Mouse (Mus musculus): ENCODE results near the gene Nup214. TPM values are rescaled to one million over a fixed set of nuclear protein-coding genes. Genes with fewer than 3 reads are reported as not detected.

Gene Nup214
- polyA plus RNA-seq, 1 experiment from 2014 or later, result 71.9 TPM

DNA sequence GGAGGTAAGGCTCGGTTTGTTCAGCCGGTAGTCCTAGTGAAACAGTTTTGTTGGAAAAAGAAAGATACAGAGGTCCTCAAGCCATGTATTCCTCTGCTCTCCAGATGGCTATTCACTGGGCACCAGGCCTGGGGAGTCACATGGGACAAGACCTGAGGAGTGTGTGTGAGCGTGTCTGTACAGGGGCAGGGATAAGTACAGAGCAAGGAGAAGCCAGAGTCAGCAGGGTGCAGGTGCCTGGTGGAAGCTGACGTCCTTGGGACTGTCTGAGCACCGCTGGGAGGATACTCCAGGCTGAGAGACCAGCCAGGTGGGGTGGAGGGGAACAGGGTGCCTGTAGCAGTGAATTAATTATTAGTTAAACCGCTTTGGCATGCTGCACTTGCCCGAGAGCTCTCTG lies 10.7 kb upstream of the Nup214 start:
- Histone ChIP-seq H3K9ac (no peak overlapping the region), H3K4me3 (replicated peaks) (no peak overlapping the region), H3K27me3 (no peaks in the 10 kb centered on the region), H3K27ac (no peak overlapping the region), H3K36me3 (no peaks in the 10 kb centered on the region), H3K4me1 (replicated peaks) (0 out of 2 replicates have a peak, but pooled peaks cover 4% of the 10 kb centered on the region), H3K4me2 (no peak overlapping the region), H3K9me3 (replicated peaks) (no peaks in the 10 kb centered on the region)
- no peak for DNase-seq
- 78% methylated on average over 7 of the region's 7 CpGs for WGBS (ENCODE audit: insufficient replicate concordance)
- no peak for ATAC-seq (ENCODE audit: low read depth)

DNA sequence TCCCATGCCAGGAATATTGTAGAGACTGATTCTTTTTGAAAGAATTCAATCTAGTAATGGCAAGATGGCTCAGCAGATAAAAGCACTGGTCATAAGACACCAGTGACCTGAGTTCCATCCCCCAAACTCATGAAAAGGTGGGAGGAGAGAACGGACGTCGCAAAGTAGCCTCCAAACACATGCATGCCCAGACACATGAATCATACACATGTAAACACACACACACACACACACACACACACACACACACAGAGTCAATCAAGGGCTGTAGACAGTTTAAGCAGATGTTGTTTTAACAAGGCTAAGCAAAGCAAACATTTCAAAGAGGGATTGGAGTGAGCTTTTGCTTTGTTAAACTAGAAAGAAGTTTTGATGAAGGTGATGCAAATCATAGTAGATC lies 10.0 kb upstream of the Nup214 start:
- no peak for ATAC-seq (ENCODE audit: low read depth)
- 84% methylated on average over 3 of the region's 3 CpGs for WGBS (ENCODE audit: insufficient replicate concordance)
- Histone ChIP-seq H3K4me1 (replicated peaks) (0 out of 2 replicates have a peak, but pooled peaks cover 4% of the 10 kb centered on the region), H3K4me2 (no peak overlapping the region), H3K9me3 (replicated peaks) (no peaks in the 10 kb centered on the region), H3K9ac (no peak overlapping the region), H3K27me3 (no peaks in the 10 kb centered on the region), H3K36me3 (no peaks in the 10 kb centered on the region), H3K27ac (no peak overlapping the region), H3K4me3 (replicated peaks) (no peak overlapping the region)
- DNase-seq, result no peak

DNA sequence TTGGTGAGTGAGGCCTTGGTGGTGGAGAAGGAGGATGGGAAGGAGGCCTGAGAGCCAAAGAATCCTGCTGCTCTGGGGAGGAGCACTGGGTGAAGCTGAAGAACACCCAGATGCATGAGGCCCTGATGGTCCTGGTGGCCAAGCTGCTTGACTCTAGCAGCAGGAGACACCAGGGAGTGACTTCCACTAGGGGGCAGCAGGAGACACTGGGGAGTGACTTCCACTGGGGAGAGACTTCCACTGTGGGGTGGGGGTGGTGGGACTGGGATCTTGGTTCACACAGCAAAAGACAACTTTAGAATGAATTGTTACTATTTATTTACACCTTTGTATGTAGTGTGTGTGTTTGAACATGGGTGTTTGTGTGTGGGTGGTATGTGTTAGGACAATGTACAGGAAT lies 9.1 kb upstream of the Nup214 start:
- Histone ChIP-seq H3K27me3 (no peaks in the 10 kb centered on the region), H3K9ac (no peak overlapping the region), H3K4me1 (replicated peaks) (0 out of 2 replicates have a peak, but pooled peaks cover 4% of the 10 kb centered on the region), H3K4me2 (no peak overlapping the region), H3K36me3 (no peaks in the 10 kb centered on the region), H3K27ac (no peak overlapping the region), H3K4me3 (replicated peaks) (no peak overlapping the region), H3K9me3 (replicated peaks) (no peaks in the 10 kb centered on the region)
- peak; percentile 42 for DNase-seq
- no peak for ATAC-seq (ENCODE audit: low read depth)

DNA sequence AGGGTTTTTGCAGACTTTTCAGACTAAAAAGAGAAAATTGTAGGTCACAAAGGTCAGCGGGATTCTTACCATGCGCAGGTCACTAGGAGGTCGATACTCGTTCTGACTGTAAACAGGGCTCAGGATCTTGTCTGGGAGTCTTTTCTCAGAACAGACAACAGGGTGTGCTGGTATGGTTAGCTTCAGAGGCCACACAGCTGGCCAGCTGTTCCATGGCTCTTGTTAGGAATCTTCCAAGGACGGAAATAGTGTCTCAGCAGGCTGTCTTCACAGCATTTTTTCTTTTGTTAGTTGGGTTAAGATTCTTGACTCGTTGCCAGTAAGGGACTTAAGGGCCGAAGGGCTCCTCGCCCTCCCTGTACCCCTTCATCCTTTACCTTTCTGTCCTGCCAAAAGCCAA lies 7.4 kb upstream of the Nup214 start:
- WGBS (ENCODE audit: insufficient replicate concordance), result 72% methylated on average over 8 of the region's 8 CpGs
- no peaks in the 10 kb centered on the region for H3K36me3 ChIP-seq

DNA sequence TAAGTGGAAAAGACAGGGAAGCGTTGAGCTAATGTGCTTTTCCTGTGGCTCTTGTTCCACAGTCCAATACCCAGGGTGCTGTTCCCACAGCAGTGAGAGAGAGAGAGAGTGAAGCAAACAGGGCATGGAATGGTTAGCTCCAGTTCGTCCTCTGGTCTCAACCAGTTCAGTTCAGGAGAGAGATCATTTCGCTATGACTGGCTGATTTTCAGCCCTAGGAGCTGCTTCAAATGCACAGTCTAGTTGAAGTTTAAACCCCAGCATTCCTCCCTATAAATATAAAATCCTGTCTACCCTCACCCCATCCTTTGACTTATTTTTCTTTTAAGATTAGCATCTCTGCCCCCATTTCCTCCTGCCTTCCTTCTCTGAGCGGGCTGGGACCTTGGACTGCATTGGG lies 1.6 kb upstream of the Nup214 start:
- DNase-seq (no peak), ATAC-seq (ENCODE audit: low read depth) (no peak)
- no peak overlapping the region for H3K4me2 ChIP-seq
- H3K9me3 ChIP-seq (replicated peaks), result no peaks in the 10 kb centered on the region
- H3K4me3 ChIP-seq (replicated peaks), result no peak overlapping the region
- peaks cover 13% of the 10 kb centered on the region for H3K36me3 ChIP-seq
- 66% methylated on average over 4 of the region's 4 CpGs for WGBS (ENCODE audit: insufficient replicate concordance)
- H3K27me3 ChIP-seq, result 0 out of 2 replicates have a peak, but pooled peaks cover 3% of the 10 kb centered on the region
- no peak overlapping the region for H3K9ac ChIP-seq
- peaks cover 22% of the 10 kb centered on the region for H3K4me1 ChIP-seq (replicated peaks)
- no peak overlapping the region for H3K27ac ChIP-seq

More for the DNA sequence above, 7.4 kb upstream of the Nup214 start:
- DNase-seq (no peak), ATAC-seq (ENCODE audit: low read depth) (no peak)
- no peak overlapping the region for H3K9ac ChIP-seq
- H3K4me1 ChIP-seq (replicated peaks), result no peaks in the 10 kb centered on the region
- no peak overlapping the region for H3K27ac ChIP-seq
- no peak overlapping the region for H3K4me3 ChIP-seq (replicated peaks)
- H3K27me3 ChIP-seq, result 0 out of 2 replicates have a peak, but pooled peaks cover 3% of the 10 kb centered on the region
- H3K9me3 ChIP-seq (replicated peaks), result no peaks in the 10 kb centered on the region
- H3K4me2 ChIP-seq, result no peak overlapping the region

DNA sequence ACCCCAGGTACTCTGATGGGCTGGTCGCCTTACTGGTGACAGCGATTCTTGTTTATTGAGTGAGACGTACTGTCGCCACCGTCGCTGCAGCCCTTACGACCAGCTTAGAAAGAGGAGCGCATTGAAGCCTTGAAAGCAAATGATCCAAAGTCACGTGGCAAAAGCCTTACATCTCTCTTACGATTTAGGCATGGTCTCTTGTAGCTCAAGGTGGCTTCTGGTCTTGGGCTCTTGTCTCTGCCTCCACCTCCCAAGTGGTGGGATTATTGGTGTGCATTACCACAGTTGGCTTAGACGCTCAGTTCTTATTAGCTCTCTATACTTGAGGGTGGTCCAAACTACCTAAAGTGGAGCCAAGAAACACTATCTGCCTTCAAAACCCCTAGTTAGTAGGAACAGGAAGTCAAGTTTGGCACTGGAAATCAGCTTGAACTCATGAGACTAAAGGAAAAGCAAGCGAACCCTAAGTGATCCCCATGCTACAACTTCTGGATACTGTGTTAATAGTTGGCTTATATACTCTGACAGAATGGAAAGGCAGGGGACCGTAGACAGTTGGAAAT lies 654 bp downstream of the Nup214 start:
- Histone ChIP-seq H3K4me3 (replicated peaks) (peak overlapping the region; percentile 99), H3K27me3 (0 out of 2 replicates have a peak, but pooled peaks cover 3% of the 10 kb centered on the region), H3K9ac (peak overlapping the region; percentile 88), H3K9me3 (replicated peaks) (no peaks in the 10 kb centered on the region), H3K4me1 (replicated peaks) (peaks cover 22% of the 10 kb centered on the region), H3K4me2 (peak overlapping the region; percentile 94), H3K27ac (peak overlapping the region; percentile 69), H3K36me3 (peaks cover 36% of the 10 kb centered on the region)
- ATAC-seq (ENCODE audit: low read depth) (no peak), DNase-seq (no peak)
- WGBS (ENCODE audit: insufficient replicate concordance), result 7% methylated on average over 13 of the region's 13 CpGs

DNA sequence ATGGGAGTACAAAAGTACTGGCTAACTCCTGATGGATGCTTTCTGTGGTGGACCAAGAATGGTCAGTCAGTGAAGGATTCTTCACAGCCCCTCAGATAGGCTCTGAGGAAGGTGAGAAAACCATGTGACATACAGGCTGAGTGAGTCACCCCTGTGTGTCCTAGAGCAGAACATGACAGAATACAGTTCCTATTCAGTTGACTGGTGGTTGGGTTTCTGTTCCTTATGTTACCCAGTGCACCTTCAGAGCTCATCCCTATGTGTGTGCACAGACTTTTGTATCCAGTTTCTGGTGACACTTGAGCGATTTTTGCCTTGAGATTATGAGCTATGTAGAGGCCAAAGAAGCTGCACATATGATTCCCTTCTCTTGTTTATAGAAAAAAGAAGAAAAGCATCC lies 13.5 kb downstream of the Nup214 start:
- Histone ChIP-seq H3K4me1 (replicated peaks) (no peaks in the 10 kb centered on the region), H3K36me3 (peaks cover 98% of the 10 kb centered on the region), H3K4me2 (no peak overlapping the region), H3K9ac (no peak overlapping the region), H3K27ac (no peak overlapping the region), H3K4me3 (replicated peaks) (no peak overlapping the region), H3K27me3 (no peaks in the 10 kb centered on the region), H3K9me3 (replicated peaks) (no peaks in the 10 kb centered on the region)
- DNase-seq (no peak), ATAC-seq (ENCODE audit: low read depth) (no peak)
- WGBS (ENCODE audit: insufficient replicate concordance), result 85% methylated on average over 1 of the region's 1 CpGs

DNA sequence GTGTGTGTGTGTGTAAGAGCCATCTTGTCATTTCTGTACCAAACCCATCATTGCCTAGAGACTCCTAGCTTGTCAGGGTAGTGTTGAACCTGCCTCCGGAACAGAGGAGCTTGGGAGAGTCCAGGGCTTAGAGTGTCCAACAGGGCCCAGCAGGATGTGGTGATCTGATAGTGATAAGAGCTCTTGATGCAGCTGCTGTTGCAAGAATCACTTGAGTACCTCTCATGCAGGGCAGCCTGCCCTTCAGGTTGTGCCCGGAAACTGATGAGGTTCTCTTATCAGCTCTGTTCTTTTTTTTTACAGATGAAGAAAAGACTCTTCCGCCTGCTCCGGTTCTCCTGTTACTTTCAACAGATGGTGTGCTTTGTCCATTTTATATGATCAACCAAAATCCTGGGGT lies 16.7 kb downstream of the Nup214 start:
- no peak for DNase-seq
- H3K9ac ChIP-seq, result no peak overlapping the region
- H3K9me3 ChIP-seq (replicated peaks), result no peaks in the 10 kb centered on the region
- peaks cover 95% of the 10 kb centered on the region for H3K36me3 ChIP-seq
- WGBS (ENCODE audit: insufficient replicate concordance), result 88% methylated on average over 4 of the region's 4 CpGs
- H3K4me1 ChIP-seq (replicated peaks), result no peaks in the 10 kb centered on the region
- no peak for ATAC-seq (ENCODE audit: low read depth)
- no peak overlapping the region for H3K4me3 ChIP-seq (replicated peaks)
- no peaks in the 10 kb centered on the region for H3K27me3 ChIP-seq
- H3K27ac ChIP-seq, result no peak overlapping the region
- no peak overlapping the region for H3K4me2 ChIP-seq

DNA sequence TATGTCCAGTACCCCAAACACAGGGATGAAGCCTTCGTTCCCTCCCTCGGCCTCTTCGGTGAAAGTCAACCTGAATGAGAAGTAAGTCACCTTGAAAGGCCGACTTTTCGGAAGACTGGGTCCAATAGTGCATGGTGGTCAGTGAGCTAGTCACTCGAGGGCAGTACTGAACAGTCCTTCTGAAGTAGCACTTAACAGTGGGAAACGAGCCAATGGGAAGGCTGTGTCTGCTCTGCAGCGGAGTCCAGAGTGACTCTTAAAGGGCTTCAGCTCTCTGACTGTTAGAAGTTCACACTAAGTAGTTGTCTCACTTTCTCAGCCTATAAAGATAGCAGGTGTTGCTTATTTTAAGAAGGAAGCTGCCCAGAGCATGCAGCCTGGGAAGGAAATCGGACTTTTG lies 20.7 kb downstream of the Nup214 start:
- Histone ChIP-seq H3K36me3 (peaks cover 95% of the 10 kb centered on the region), H3K27ac (no peak overlapping the region), H3K4me3 (replicated peaks) (no peak overlapping the region), H3K4me1 (replicated peaks) (no peaks in the 10 kb centered on the region), H3K27me3 (no peaks in the 10 kb centered on the region), H3K4me2 (no peak overlapping the region), H3K9me3 (replicated peaks) (no peaks in the 10 kb centered on the region), H3K9ac (no peak overlapping the region)
- ATAC-seq (ENCODE audit: low read depth) (no peak), DNase-seq (no peak)
- WGBS (ENCODE audit: insufficient replicate concordance), result 84% methylated on average over 9 of the region's 9 CpGs

DNA sequence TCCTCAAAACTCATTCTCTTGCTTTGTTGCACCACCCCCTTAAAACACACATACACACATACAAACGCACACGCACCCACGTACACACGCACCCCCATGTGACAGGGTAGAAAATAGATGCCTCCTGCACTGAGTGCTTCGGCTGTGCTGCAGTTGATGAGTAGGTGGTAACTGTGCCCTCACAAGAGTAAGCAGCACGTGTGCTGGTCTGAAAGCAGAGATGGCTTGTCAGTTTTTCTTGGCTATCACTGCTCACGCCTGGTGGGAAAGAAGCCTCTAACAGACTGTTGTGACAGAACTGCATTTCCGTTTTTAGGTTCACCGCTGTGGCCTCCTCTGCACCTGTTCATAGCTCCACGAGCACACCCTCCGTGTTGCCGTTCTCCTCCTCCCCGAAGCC lies 21.8 kb downstream of the Nup214 start:
- H3K4me1 ChIP-seq (replicated peaks), result no peaks in the 10 kb centered on the region
- H3K4me2 ChIP-seq, result no peak overlapping the region
- no peak overlapping the region for H3K27ac ChIP-seq
- peaks cover 93% of the 10 kb centered on the region for H3K36me3 ChIP-seq
- no peaks in the 10 kb centered on the region for H3K27me3 ChIP-seq
- no peak overlapping the region for H3K9ac ChIP-seq
- WGBS (ENCODE audit: insufficient replicate concordance), result 90% methylated on average over 13 of the region's 13 CpGs
- DNase-seq, result no peak
- H3K9me3 ChIP-seq (replicated peaks), result no peaks in the 10 kb centered on the region
- H3K4me3 ChIP-seq (replicated peaks), result no peak overlapping the region
- ATAC-seq (ENCODE audit: low read depth), result no peak

DNA sequence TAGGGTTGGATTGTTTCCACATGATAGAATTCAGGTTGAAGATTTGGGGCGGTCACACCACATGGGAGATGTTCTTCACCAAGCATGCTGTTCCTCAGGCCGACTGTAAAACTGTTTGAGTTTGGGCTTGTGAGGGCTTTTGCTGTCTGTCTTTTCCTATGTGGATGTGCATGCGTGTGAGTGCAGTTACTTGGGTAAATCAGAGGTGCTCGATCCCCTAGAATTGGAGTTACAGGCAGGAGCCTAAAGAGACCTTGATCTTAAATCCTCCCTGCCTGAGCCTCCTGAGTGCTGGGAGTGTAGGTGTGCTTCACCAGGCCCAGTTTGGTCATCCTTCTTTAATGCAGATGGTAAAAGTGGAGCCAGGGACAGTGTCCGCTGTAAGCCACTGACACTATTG lies 23.3 kb downstream of the Nup214 start:
- Histone ChIP-seq H3K27me3 (no peaks in the 10 kb centered on the region), H3K4me1 (replicated peaks) (no peaks in the 10 kb centered on the region), H3K4me3 (replicated peaks) (no peak overlapping the region), H3K9ac (no peak overlapping the region), H3K4me2 (no peak overlapping the region), H3K9me3 (replicated peaks) (no peaks in the 10 kb centered on the region), H3K36me3 (peaks cover 87% of the 10 kb centered on the region), H3K27ac (no peak overlapping the region)
- ATAC-seq (ENCODE audit: low read depth) (no peak), DNase-seq (no peak)
- 87% methylated on average over 5 of the region's 5 CpGs for WGBS (ENCODE audit: insufficient replicate concordance)

DNA sequence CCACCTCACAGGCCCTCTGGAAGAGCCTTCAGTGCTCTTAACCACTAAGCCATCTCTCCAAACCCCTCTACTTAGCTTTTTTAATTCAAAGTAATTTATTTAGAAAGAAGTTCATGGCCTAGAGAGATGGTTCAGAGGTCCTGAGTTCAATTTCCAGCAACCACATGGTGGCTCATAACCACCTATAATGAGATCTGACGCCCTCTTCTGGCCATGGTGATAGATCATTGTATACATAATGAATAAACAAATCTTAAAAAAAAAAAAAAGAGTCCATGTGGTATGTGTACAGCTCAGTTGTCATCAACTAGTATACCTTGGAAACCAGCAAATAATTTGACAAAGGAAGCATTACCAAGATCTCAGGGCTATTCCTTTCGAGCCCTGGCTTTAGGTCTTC lies 24.2 kb downstream of the Nup214 start:
- DNase-seq (no peak), ATAC-seq (ENCODE audit: low read depth) (no peak)
- 69% methylated on average over 2 of the region's 2 CpGs for WGBS (ENCODE audit: insufficient replicate concordance)
- no peak overlapping the region for H3K27ac ChIP-seq
- H3K9ac ChIP-seq, result no peak overlapping the region
- H3K27me3 ChIP-seq, result no peaks in the 10 kb centered on the region
- H3K36me3 ChIP-seq, result peaks cover 88% of the 10 kb centered on the region
- no peaks in the 10 kb centered on the region for H3K9me3 ChIP-seq (replicated peaks)
- H3K4me3 ChIP-seq (replicated peaks), result no peak overlapping the region
- no peaks in the 10 kb centered on the region for H3K4me1 ChIP-seq (replicated peaks)
- H3K4me2 ChIP-seq, result no peak overlapping the region

Measured in liver, embryonic 13.5 days (tissue).